Mouse (Mus musculus) embryonic facial prominence, embryonic 10.5 days (tissue): ENCODE data around the gene Wnt16. TPM values are rescaled to one million over a fixed set of nuclear protein-coding genes. Genes with fewer than 3 reads are reported as not detected.

Source experiments
- DNase-seq: peaks from one replicate; pipeline ENCODE4 v3.0.0-alpha.2; 2017; ENCODE audit warnings: low spot score
- H3K27ac ChIP-seq: fragments of 300-500 bp; sonication (generic); replicated peaks from 2 replicates; pipeline ENCODE4 v1.5.1; 2016; ENCODE audit warnings: mild to moderate bottlenecking
- H3K27me3 ChIP-seq: fragments of 300-500 bp; sonication (generic); replicated peaks from 2 replicates; pipeline ENCODE4 v1.6.1; 2016; ENCODE audit warnings: low read depth, mild to moderate bottlenecking; ENCODE audit not compliant: poor library complexity, severe bottlenecking
- H3K36me3 ChIP-seq: fragments of 300-500 bp; sonication (generic); replicated peaks from 2 replicates; pipeline ENCODE4 v1.6.1; 2016; ENCODE audit warnings: mild to moderate bottlenecking, moderate library complexity
- H3K4me1 ChIP-seq: fragments of 300-500 bp; sonication (generic); 2 replicates; pipeline ENCODE4 v1.6.1; 2016
- H3K4me3 ChIP-seq: fragments of 300-500 bp; sonication (generic); 2 replicates; pipeline ENCODE4 v1.5.1; 2016; ENCODE audit warnings: mild to moderate bottlenecking, moderate library complexity
- H3K9me3 ChIP-seq: fragments of 300-500 bp; sonication (generic); 2 replicates; pipeline ENCODE4 v1.6.1; 2016; ENCODE audit warnings: mild to moderate bottlenecking
- WGBS: fragments of 180-500 bp; shearing (Covaris S2); methylation state at CpG from one replicate; pipeline ENCODE4 v1.1.7; 2016; 5-methylcytosine and 5-hydroxymethylcytosine counted together
- polyA plus RNA-seq: library from polyadenylated mRNA; unstranded; fragments of >200 nt; fragmentation: Nextera tagmentation; extraction: Ambion mirVana; gene quantifications from 2 replicates; pipeline ENCODE4 v1.2.1, GENCODE M21; 2016

Wnt16 gene
- polyA plus RNA-seq, 1 experiment from 2014 or later: 0.57 TPM

GRCm38 (mm10) chr6:22330169-22330960 is 42.3 kb downstream of the Wnt16 start:
- no peak overlapping the region for H3K27ac ChIP-seq
- H3K36me3 ChIP-seq: peaks cover 19% of the 10 kb centered on the region
- no peak for DNase-seq
- H3K9me3 ChIP-seq: no peaks in the 10 kb centered on the region
- no peaks in the 10 kb centered on the region for H3K4me1 ChIP-seq
- no peaks in the 10 kb centered on the region for H3K27me3 ChIP-seq
- H3K4me3 ChIP-seq: no peak overlapping the region
- WGBS: 89% methylated on average over 13 of the region's 13 CpGs

- Histone ChIP-seq H3K4me3 (no peak overlapping the region), H3K27me3 (no peaks in the 10 kb centered on the region), H3K4me1 (no peaks in the 10 kb centered on the region), H3K36me3 (peaks cover 24% of the 10 kb centered on the region), H3K27ac (no peak overlapping the region), H3K9me3 (no peaks in the 10 kb centered on the region)
- WGBS: 92% methylated on average over 2 of the region's 2 CpGs
- no peak for DNase-seq
Observed at GRCm38 (mm10) chr6:22332548-22332947, 44.5 kb downstream of the Wnt16 start.

- Histone ChIP-seq H3K9me3 (no peaks in the 10 kb centered on the region), H3K4me3 (no peak overlapping the region)
- 94% methylated on average over 15 of the region's 15 CpGs for WGBS
Observed at GRCm38 (mm10) chr6:22339763-22340542, 51.9 kb downstream of the Wnt16 start.

GRCm38 (mm10) chr6:22340779-22341178 is 52.8 kb downstream of the Wnt16 start:
- Histone ChIP-seq H3K27me3 (no peaks in the 10 kb centered on the region), H3K4me1 (peaks cover 18% of the 10 kb centered on the region), H3K4me3 (no peak overlapping the region), H3K9me3 (no peaks in the 10 kb centered on the region), H3K36me3 (peaks cover 45% of the 10 kb centered on the region), H3K27ac (no peak overlapping the region)
- 95% methylated on average over 14 of the region's 14 CpGs for WGBS
- DNase-seq: no peak

More at GRCm38 (mm10) chr6:22339763-22340542, 51.9 kb downstream of the Wnt16 start:
- no peak for DNase-seq
- Histone ChIP-seq H3K27me3 (no peaks in the 10 kb centered on the region), H3K36me3 (peaks cover 45% of the 10 kb centered on the region), H3K27ac (no peak overlapping the region), H3K4me1 (peaks cover 11% of the 10 kb centered on the region)

- DNase-seq: no peak
- no peaks in the 10 kb centered on the region for H3K9me3 ChIP-seq
- H3K27me3 ChIP-seq: no peaks in the 10 kb centered on the region
- 90% methylated on average over 3 of the region's 3 CpGs for WGBS
- H3K4me3 ChIP-seq: no peak overlapping the region
- peaks cover 42% of the 10 kb centered on the region for H3K4me1 ChIP-seq
- no peak overlapping the region for H3K27ac ChIP-seq
- H3K36me3 ChIP-seq: peaks cover 28% of the 10 kb centered on the region
Observed at GRCm38 (mm10) chr6:22343292-22343691, 55.3 kb downstream of the Wnt16 start.

- Histone ChIP-seq H3K36me3 (peaks cover 24% of the 10 kb centered on the region), H3K27ac (no peak overlapping the region), H3K4me1 (peaks cover 42% of the 10 kb centered on the region), H3K27me3 (no peaks in the 10 kb centered on the region), H3K9me3 (no peaks in the 10 kb centered on the region), H3K4me3 (no peak overlapping the region)
- no peak for DNase-seq
- 92% methylated on average over 6 of the region's 6 CpGs for WGBS
Observed at GRCm38 (mm10) chr6:22343706-22344105, 55.7 kb downstream of the Wnt16 start.

- WGBS: 40% methylated on average over 6 of the region's 6 CpGs
- Histone ChIP-seq H3K27ac (no peak overlapping the region), H3K27me3 (no peaks in the 10 kb centered on the region), H3K9me3 (no peaks in the 10 kb centered on the region), H3K4me1 (peaks cover 42% of the 10 kb centered on the region), H3K36me3 (peaks cover 17% of the 10 kb centered on the region), H3K4me3 (no peak overlapping the region)
- DNase-seq: no peak
Observed at GRCm38 (mm10) chr6:22344443-22344842, 56.4 kb downstream of the Wnt16 start.

GRCm38 (mm10) chr6:22347132-22347902 is 59.3 kb downstream of the Wnt16 start:
- no peaks in the 10 kb centered on the region for H3K36me3 ChIP-seq

More at GRCm38 (mm10) chr6:22347132-22347902, 59.3 kb downstream of the Wnt16 start:
- 0 out of 2 replicates have a peak overlapping the region, but pooled peaks have one; percentile 35 for H3K27ac ChIP-seq
- no peak overlapping the region for H3K4me3 ChIP-seq
- DNase-seq: no peak
- no peaks in the 10 kb centered on the region for H3K27me3 ChIP-seq
- H3K4me1 ChIP-seq: peaks cover 43% of the 10 kb centered on the region
- 67% methylated on average over 8 of the region's 8 CpGs for WGBS
- no peaks in the 10 kb centered on the region for H3K9me3 ChIP-seq

Other genes with a start within 250 kb of the Wnt16 start
- gene Fam3c, start 68.0 kb downstream of the Wnt16 start, polyA plus RNA-seq: 36.6 and 37.2 TPM in 2 replicates